Mouse (Mus musculus) forebrain, embryonic 15.5 days (tissue): ENCODE results near the gene Vmn1r233. TPM values are rescaled to one million over a fixed set of nuclear protein-coding genes. Genes with fewer than 3 reads are reported as not detected.

Experiments used
- ATAC-seq: fragments of 200-750 bp; cut with Nextera tagmentation; replicated peaks from 2 replicates; pipeline ENCODE4 v1.8.0; 2017; ENCODE audit warnings: mild to moderate bottlenecking, moderate TSS enrichment, moderate library complexity
- H3K27ac ChIP-seq: fragments of 300-500 bp; sonication (generic); replicated peaks from 2 replicates; pipeline ENCODE4 v1.5.1; 2015; ENCODE audit warnings: mild to moderate bottlenecking, inconsistent platforms
- H3K27me3 ChIP-seq: fragments of 300-500 bp; sonication (generic); 2 replicates; pipeline ENCODE4 v1.6.1; 2015; ENCODE audit warnings: inconsistent platforms
- H3K36me3 ChIP-seq: fragments of 300-500 bp; sonication (generic); 2 replicates; pipeline ENCODE4 v1.6.1; 2015; ENCODE audit warnings: mild to moderate bottlenecking, inconsistent platforms
- H3K4me1 ChIP-seq: fragments of 300-500 bp; sonication (generic); 2 replicates; pipeline ENCODE4 v1.6.1; 2015; ENCODE audit warnings: inconsistent platforms
- H3K4me2 ChIP-seq: fragments of 300-500 bp; sonication (generic); replicated peaks from 2 replicates; pipeline ENCODE4 v1.6.1; 2015; ENCODE audit warnings: mild to moderate bottlenecking, inconsistent platforms
- H3K4me3 ChIP-seq: fragments of 300-500 bp; sonication (generic); 2 replicates; pipeline ENCODE4 v1.5.1; 2015; ENCODE audit warnings: mild to moderate bottlenecking, inconsistent platforms
- H3K9ac ChIP-seq: fragments of 300-500 bp; sonication (generic); replicated peaks from 2 replicates; pipeline ENCODE4 v1.6.1; 2015; ENCODE audit warnings: mild to moderate bottlenecking, inconsistent platforms
- H3K9me3 ChIP-seq: fragments of 300-500 bp; sonication (generic); 2 replicates; pipeline ENCODE4 v1.6.1; 2016; ENCODE audit warnings: inconsistent platforms
- WGBS: fragments of 180-500 bp; shearing (Covaris S2); methylation state at CpG from one replicate; pipeline ENCODE4 v1.1.7; 2015; ENCODE audit warnings: mixed read lengths; 5-methylcytosine and 5-hydroxymethylcytosine counted together
- polyA plus RNA-seq: library from polyadenylated mRNA; unstranded; fragments of >200 nt; fragmentation: Nextera tagmentation; extraction: Ambion mirVana; gene quantifications from 2 replicates; pipeline ENCODE4 v1.2.1, GENCODE M21; 2015

Vmn1r233 gene
- polyA plus RNA-seq, 1 experiment from 2014 or later: not detected

- Histone ChIP-seq H3K27me3 (no peaks in the 10 kb centered on the region), H3K9me3 (no peaks in the 10 kb centered on the region), H3K4me1 (peaks cover 35% of the 10 kb centered on the region), H3K9ac (peak overlapping the region; percentile 56), H3K4me3 (peak overlapping the region; percentile 74), H3K4me2 (peak overlapping the region; percentile 51), H3K36me3 (no peaks in the 10 kb centered on the region), H3K27ac (peak overlapping the region; percentile 93)
- WGBS: 41% methylated on average over 3 of the region's 3 CpGs
- ATAC-seq: peak; percentile 0; the same call in 1 of the 2 replicates
Measured at GRCm38 (mm10) chr17:20944226-20944625, 52.0 kb downstream of the Vmn1r233 start.

Other genes with a start within 250 kb of the Vmn1r233 start
- gene Vmn1r228, start 210.3 kb downstream of the Vmn1r233 start, polyA plus RNA-seq: not detected in 2 replicates
- gene Vmn1r229, start 184.9 kb downstream of the Vmn1r233 start, polyA plus RNA-seq: not detected in 2 replicates
- gene Vmn1r230, start 156.0 kb downstream of the Vmn1r233 start, polyA plus RNA-seq: not detected in 2 replicates
- gene Vmn1r231, start 91.4 kb downstream of the Vmn1r233 start, polyA plus RNA-seq: not detected in 2 replicates
- gene Vmn1r232, start 76.8 kb downstream of the Vmn1r233 start, polyA plus RNA-seq: not detected in 2 replicates
- gene Ppp2r1a, start 51.2 kb downstream of the Vmn1r233 start, polyA plus RNA-seq: 617 and 640 TPM in 2 replicates
- gene Zfp160, start 12.4 kb upstream of the Vmn1r233 start, polyA plus RNA-seq: 19.8 and 19.9 TPM in 2 replicates
- gene Vmn1r234, start 229.6 kb upstream of the Vmn1r233 start, polyA plus RNA-seq: not detected in 2 replicates